Mouse (Mus musculus): ENCODE data around the gene Tjp2. TPM values are rescaled to one million over a fixed set of nuclear protein-coding genes. Genes with fewer than 3 reads are reported as not detected.

Tjp2 gene
- total and polyA plus RNA-seq, 3 experiments, result 7.9 to 19.2 (median 16.1) TPM

- TF ChIP-seq EP300 (IDR thresholded peaks at IDR 0.05; ENCODE audit: insufficient read depth, low read depth, low read length) (no peak), POLR2A (IDR thresholded peaks at IDR 0.05; ENCODE audit: insufficient read depth, low read depth, low read length) (no peak), CTCF (IDR thresholded peaks at IDR 0.05) (no peak)
- intact Hi-C loops (cut with DNase I), result no loop called here
- H3K79me2 ChIP-seq (replicated peaks; ENCODE audit: control insufficient read depth, insufficient read depth, low read length), result no peaks in the 10 kb centered on the region
- no peaks in the 10 kb centered on the region for H3K27me3 ChIP-seq (ENCODE audit: control insufficient read depth, insufficient read depth, low read length)
- H3K9ac ChIP-seq (ENCODE audit: low read depth, low read length), result no peak overlapping the region
- H3K4me1 ChIP-seq (ENCODE audit: control insufficient read depth, insufficient read depth, low read length), result peaks cover 10% of the 10 kb centered on the region
- H3K27ac ChIP-seq, result peak overlapping the region; percentile 60
- WGBS, result 79% methylated on average over 6 of the region's 6 CpGs
- 0 out of 2 replicates have a peak, but pooled peaks cover 2% of the 10 kb centered on the region for H3K36me3 ChIP-seq (ENCODE audit: control insufficient read depth, insufficient read depth, low read length)
- no peak overlapping the region for H3K4me3 ChIP-seq
- DNase-seq, result no peak
Measured at GRCm38 (mm10) chr19:24257962-24258361, 33.1 kb upstream of the Tjp2 start.

DNA sequence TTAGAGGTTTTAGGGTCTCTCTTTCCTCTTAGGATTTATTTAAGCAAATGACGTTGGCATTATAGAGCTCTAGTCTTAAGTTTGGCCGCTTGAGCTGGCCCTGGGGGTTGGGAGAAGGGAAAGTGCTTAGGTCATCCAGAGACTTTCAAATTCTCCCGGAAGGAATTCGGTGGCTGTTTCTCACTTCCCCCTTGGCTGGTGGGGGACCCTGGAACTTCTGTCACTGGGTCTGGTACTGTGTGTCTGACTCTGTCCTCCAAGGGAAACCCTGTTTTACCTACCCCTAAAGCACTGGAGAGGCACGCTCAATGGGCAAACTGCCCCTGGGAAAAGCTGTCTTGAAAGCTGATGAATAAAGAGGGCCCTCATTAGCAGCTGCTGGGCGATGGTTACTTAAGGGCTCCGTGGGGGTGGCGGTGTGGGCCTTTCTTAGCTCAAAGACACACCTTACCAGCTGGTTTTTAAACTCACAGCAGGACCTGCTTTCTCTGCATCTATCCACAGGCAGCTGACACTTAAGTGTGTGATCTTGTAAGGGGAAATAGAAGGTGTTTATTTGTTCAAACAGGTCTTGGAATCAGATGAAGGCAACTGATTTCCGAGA, 28.9 kb upstream of the Tjp2 start:
- Histone ChIP-seq H3K79me2 (replicated peaks; ENCODE audit: control insufficient read depth, insufficient read depth, low read length) (no peaks in the 10 kb centered on the region), H3K36me3 (ENCODE audit: control insufficient read depth, insufficient read depth, low read length) (0 out of 2 replicates have a peak, but pooled peaks cover 2% of the 10 kb centered on the region), H3K27me3 (ENCODE audit: control insufficient read depth, insufficient read depth, low read length) (no peaks in the 10 kb centered on the region), H3K9ac (ENCODE audit: low read depth, low read length) (no peak overlapping the region), H3K4me3 (no peak overlapping the region), H3K4me1 (ENCODE audit: control insufficient read depth, insufficient read depth, low read length) (peaks cover 14% of the 10 kb centered on the region), H3K27ac (no peak overlapping the region)
- intact Hi-C loops (cut with DNase I), result no loop called here
- WGBS, result 41% methylated on average over 9 of the region's 9 CpGs
- TF ChIP-seq CTCF (IDR thresholded peaks at IDR 0.05) (no peak), POLR2A (IDR thresholded peaks at IDR 0.05; ENCODE audit: insufficient read depth, low read depth, low read length) (no peak), EP300 (IDR thresholded peaks at IDR 0.05; ENCODE audit: insufficient read depth, low read depth, low read length) (no peak)
- DNase-seq, result no peak

DNA sequence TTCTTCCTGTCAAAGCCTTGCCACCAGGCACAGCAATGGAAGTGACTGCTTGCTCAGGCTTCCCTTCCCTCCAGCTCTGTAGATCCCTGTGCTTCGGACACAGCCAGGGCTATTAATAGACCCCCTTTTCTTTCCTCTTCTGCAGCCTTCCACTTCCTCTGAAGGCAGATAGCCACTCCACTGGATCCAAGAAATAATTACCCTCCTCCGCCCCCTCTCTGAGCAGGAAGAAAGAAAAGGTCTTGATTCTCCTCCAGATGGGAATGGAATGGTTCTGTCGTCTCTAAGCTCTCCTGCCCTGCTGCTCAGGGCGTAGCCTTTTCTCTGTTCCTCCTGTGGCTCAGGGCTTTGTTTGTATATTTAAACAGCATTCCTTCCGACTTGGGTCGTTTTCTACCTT, 27.0 kb upstream of the Tjp2 start:
- H3K4me3 ChIP-seq, result no peak overlapping the region
- H3K27me3 ChIP-seq (ENCODE audit: control insufficient read depth, insufficient read depth, low read length), result no peaks in the 10 kb centered on the region
- no peaks in the 10 kb centered on the region for H3K36me3 ChIP-seq (ENCODE audit: control insufficient read depth, insufficient read depth, low read length)
- no peak overlapping the region for H3K9ac ChIP-seq (ENCODE audit: low read depth, low read length)
- H3K27ac ChIP-seq, result peak overlapping the region; percentile 54
- peak; percentile 26 to 27 for DNase-seq
- TF ChIP-seq POLR2A (IDR thresholded peaks at IDR 0.05; ENCODE audit: insufficient read depth, low read depth, low read length) (no peak), EP300 (IDR thresholded peaks at IDR 0.05; ENCODE audit: insufficient read depth, low read depth, low read length) (no peak), CTCF (IDR thresholded peaks at IDR 0.05) (no peak)
- H3K79me2 ChIP-seq (replicated peaks; ENCODE audit: control insufficient read depth, insufficient read depth, low read length), result no peaks in the 10 kb centered on the region
- WGBS, result 7% methylated on average over 6 of the region's 6 CpGs
- intact Hi-C loops (cut with DNase I), result no loop called here
- peaks cover 7% of the 10 kb centered on the region for H3K4me1 ChIP-seq (ENCODE audit: control insufficient read depth, insufficient read depth, low read length)

- Histone ChIP-seq H3K36me3 (ENCODE audit: control insufficient read depth, insufficient read depth, low read length) (no peaks in the 10 kb centered on the region), H3K27me3 (ENCODE audit: control insufficient read depth, insufficient read depth, low read length) (no peaks in the 10 kb centered on the region), H3K4me3 (no peak overlapping the region), H3K79me2 (replicated peaks; ENCODE audit: control insufficient read depth, insufficient read depth, low read length) (no peaks in the 10 kb centered on the region), H3K9ac (ENCODE audit: low read depth, low read length) (no peak overlapping the region), H3K27ac (no peak overlapping the region), H3K4me1 (ENCODE audit: control insufficient read depth, insufficient read depth, low read length) (no peaks in the 10 kb centered on the region; the same call in 1 of the 2 replicates)
- DNase-seq, result no peak
- WGBS, result 94% methylated on average over 6 of the region's 6 CpGs
- TF ChIP-seq POLR2A (IDR thresholded peaks at IDR 0.05; ENCODE audit: insufficient read depth, low read depth, low read length) (no peak), EP300 (IDR thresholded peaks at IDR 0.05; ENCODE audit: insufficient read depth, low read depth, low read length) (no peak), CTCF (IDR thresholded peaks at IDR 0.05) (no peak)
- intact Hi-C loops (cut with DNase I), result no loop called here
Measured at GRCm38 (mm10) chr19:24243340-24243739, 18.5 kb upstream of the Tjp2 start.

DNA sequence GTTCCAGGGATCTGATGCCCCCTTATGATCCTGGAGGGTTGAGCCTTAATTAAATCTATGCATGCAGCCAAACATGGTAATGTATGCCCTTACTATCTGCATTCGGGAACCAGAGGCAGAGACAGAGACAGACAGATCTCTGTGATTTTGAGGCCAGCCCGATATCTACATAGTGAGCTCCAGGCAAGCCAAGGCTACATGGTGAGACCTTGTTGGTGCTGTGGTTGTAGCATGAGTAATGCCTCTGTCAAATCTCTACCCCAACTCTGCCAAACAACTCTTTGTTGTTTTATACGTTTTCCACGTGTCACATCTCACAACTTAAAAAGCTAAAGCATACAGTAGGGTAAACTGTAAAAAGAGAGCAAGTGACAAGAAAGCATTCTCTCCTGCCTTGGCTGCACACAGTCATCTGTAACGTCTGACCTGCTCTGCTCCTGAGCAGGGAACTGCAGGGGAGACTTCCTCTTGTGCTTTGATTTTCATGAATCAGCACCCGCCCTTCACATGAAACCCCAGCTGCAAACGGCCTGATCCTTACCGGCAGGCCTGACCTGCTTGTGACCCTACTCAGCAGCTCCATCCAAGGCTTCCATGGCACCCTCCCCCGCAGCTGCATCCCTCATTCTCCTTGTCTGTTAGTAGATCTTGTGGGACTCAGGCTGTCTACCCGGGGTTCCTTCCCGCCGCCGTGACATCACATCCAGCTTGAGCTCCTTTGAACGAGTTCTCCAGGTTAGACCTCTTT, 17.1 kb upstream of the Tjp2 start:
- Histone ChIP-seq H3K27me3 (ENCODE audit: control insufficient read depth, insufficient read depth, low read length) (no peaks in the 10 kb centered on the region), H3K4me3 (no peak overlapping the region), H3K27ac (no peak overlapping the region), H3K36me3 (ENCODE audit: control insufficient read depth, insufficient read depth, low read length) (no peaks in the 10 kb centered on the region), H3K4me1 (ENCODE audit: control insufficient read depth, insufficient read depth, low read length) (no peaks in the 10 kb centered on the region; the same call in 1 of the 2 replicates), H3K79me2 (replicated peaks; ENCODE audit: control insufficient read depth, insufficient read depth, low read length) (no peaks in the 10 kb centered on the region), H3K9ac (ENCODE audit: low read depth, low read length) (no peak overlapping the region)
- intact Hi-C loops (cut with DNase I), result no loop called here
- no peak for DNase-seq
- TF ChIP-seq CTCF (IDR thresholded peaks at IDR 0.05), result no peak
- no peak for TF ChIP-seq POLR2A (IDR thresholded peaks at IDR 0.05; ENCODE audit: insufficient read depth, low read depth, low read length)
- no peak for TF ChIP-seq EP300 (IDR thresholded peaks at IDR 0.05; ENCODE audit: insufficient read depth, low read depth, low read length)
- 33% methylated on average over 14 of the region's 14 CpGs for WGBS

- intact Hi-C loops (cut with DNase I), result no loop called here
- WGBS, result 91% methylated on average over 8 of the region's 8 CpGs
- H3K4me1 ChIP-seq (ENCODE audit: control insufficient read depth, insufficient read depth, low read length), result no peaks in the 10 kb centered on the region; the same call in 1 of the 2 replicates
Measured at GRCm38 (mm10) chr19:24241271-24241670, 16.4 kb upstream of the Tjp2 start.

More at GRCm38 (mm10) chr19:24241271-24241670, 16.4 kb upstream of the Tjp2 start:
- DNase-seq, result no peak
- no peak for TF ChIP-seq EP300 (IDR thresholded peaks at IDR 0.05; ENCODE audit: insufficient read depth, low read depth, low read length)
- no peaks in the 10 kb centered on the region for H3K79me2 ChIP-seq (replicated peaks; ENCODE audit: control insufficient read depth, insufficient read depth, low read length)
- H3K4me3 ChIP-seq, result no peak overlapping the region
- no peak overlapping the region for H3K9ac ChIP-seq (ENCODE audit: low read depth, low read length)
- H3K36me3 ChIP-seq (ENCODE audit: control insufficient read depth, insufficient read depth, low read length), result no peaks in the 10 kb centered on the region
- no peak overlapping the region for H3K27ac ChIP-seq
- no peaks in the 10 kb centered on the region for H3K27me3 ChIP-seq (ENCODE audit: control insufficient read depth, insufficient read depth, low read length)

Data from heart, adult 2 months (tissue).